Mouse (Mus musculus) liver, embryonic 14.5 days (tissue): ENCODE measurements around the gene Slc1a2.

Experiments used
- CTCF ChIP-seq: IDR thresholded peaks from 2 replicates; pipeline ENCODE4 v1.5.1; 2016; ENCODE audit warnings: antibody characterized with exemption, low read depth, control low read depth
- EP300 ChIP-seq: IDR thresholded peaks from 2 replicates; pipeline ENCODE4 v1.6.1; 2016; ENCODE audit warnings: antibody characterized with exemption, low read depth

DNA sequence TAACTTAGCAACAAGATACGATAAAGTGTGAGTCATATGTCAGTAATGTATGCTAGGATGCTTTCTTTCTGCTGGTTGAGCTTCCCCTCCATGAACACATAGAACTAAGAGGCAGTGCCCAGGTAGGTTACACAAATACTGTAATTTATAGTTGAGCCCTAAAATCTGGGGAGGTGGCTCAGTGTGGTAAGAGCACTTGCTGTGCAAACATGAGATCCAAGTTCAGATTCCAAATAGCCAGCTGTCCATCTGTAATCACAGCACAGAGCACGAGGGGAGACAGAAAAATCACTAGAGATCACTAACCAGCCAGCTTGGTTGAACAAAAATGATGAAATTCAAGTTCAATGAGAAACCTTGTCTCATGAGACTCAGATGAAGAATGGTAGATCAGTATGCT is 63.4 kb downstream of the Slc1a2 start:
- TF ChIP-seq CTCF (no peak), EP300 (no peak)
